Mouse (Mus musculus): ENCODE data around the gene Tmem184b. TPM values are rescaled to one million over a fixed set of nuclear protein-coding genes. Genes with fewer than 3 reads are reported as not detected.
A peak's percentile ranks its signal among the peaks of the same experiment; 100 is the strongest.

Gene Tmem184b
- total RNA-seq, 2 experiments from 2014 or later: 26.1 to 36.7 TPM

DNA sequence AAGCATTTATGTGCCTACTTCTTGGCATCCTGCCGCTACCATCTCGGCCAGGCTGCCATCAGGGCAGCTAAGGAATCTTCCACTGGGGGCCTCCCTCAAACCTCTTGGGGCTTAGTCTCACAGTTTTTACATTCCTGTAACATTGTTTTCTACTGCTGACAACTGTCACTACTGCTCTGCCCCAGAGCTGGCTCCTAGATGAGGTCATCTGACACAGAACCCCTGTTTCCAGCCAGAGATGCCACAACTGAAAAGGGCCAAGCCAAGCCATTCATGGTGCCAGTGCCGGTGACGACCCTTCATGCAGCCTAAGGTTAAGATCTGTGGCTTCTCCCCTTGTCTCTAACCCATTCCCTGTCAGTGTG is 79.6 kb downstream of the Tmem184b start:
- no peak for TF ChIP-seq CTCF (IDR thresholded peaks at IDR 0.05)
- Histone ChIP-seq H3K4me3 (no peak overlapping the region), H3K27ac (peak overlapping the region; percentile 82)
- no peak for DNase-seq
- intact Hi-C loops (cut with DNase I): loop anchor here (5.0 kb wide), 1 partner anchor 56 kb away; no protein-coding TSS in a partner anchor

- peak overlapping the region; percentile 82 for H3K27ac ChIP-seq
- no peak overlapping the region for H3K4me3 ChIP-seq
- intact Hi-C loops (cut with DNase I): loop anchor here (5.0 kb wide), 1 partner anchor 56 kb away; no protein-coding TSS in a partner anchor
- peak; percentile 79 for DNase-seq
- TF ChIP-seq CTCF (IDR thresholded peaks at IDR 0.05): no peak
These were observed 80.2 kb downstream of the Tmem184b start for GRCm38 (mm10) chr15:79322991-79323790.

DNA sequence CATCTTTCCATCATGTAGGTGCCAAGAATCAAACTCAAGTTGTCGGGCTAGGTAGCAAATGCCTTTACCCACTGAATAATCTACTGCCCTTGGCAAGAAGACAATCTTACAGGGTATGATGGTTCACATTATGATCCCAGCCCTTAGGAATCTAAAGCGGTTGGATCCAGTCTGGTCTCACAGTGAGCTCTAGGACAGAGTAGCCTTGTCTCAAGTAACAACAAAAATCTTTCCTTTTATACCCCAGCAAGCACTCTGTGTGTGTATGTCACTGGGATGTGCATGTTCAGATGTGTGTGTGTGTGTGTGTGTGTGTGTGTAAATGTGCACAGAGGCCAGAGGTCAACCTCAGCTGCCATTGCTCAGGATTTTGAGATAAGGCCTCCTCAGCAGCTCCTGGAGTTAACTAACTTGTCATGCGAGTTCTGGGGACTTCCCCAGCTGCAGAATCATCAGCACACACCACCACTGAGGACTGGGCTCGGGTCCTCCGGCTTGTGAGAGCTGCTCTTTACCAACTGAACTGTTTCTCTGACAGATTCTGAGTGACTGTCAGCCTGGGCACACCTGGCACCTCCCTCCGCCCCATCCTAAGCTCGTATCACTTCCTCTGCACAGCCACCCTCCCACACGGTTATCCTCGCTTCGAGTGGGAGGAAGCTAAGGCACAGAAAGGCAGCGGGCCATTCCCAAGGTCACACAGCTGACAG is 80.9 kb downstream of the Tmem184b start:
- TF ChIP-seq CTCF (IDR thresholded peaks at IDR 0.05): no peak
- peak overlapping the region; percentile 82 for H3K27ac ChIP-seq
- no peak overlapping the region for H3K4me3 ChIP-seq
- intact Hi-C loops (cut with DNase I): loop anchor here (5.0 kb wide), 1 partner anchor 55 kb away; no protein-coding TSS in a partner anchor
- DNase-seq: no peak

DNA sequence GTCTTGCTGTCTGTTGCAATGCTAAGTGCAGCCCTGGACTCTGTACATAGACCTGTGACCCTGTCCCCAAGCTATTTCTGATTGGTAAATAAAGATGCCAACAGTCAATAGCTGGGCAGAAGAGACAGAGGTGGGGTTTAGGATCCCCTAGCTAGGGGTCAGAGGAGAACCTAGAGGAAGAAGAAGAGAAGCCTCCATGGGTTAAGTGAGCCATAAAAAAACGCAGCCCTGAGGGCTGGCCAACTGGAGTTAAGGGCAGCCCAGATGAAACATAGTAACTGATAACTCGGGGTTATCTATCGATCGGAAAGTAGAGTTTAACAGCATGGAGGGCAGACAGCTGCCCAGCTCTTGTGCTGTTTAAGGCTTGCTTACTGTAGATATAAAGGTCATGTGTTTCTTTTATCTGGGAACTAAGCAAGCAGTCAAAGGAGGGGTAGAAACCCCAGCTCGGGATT is 81.6 kb downstream of the Tmem184b start:
- peak overlapping the region; percentile 48; the same call in 1 of the 2 replicates for H3K27ac ChIP-seq

GRCm38 (mm10) chr15:79313848-79314369 is 89.5 kb downstream of the Tmem184b start:
- DNase-seq: no peak
- intact Hi-C loops (cut with DNase I): no loop called here
- TF ChIP-seq CTCF (IDR thresholded peaks at IDR 0.05): no peak
- H3K4me3 ChIP-seq: no peak overlapping the region
- H3K27ac ChIP-seq: no peak overlapping the region

More for the DNA sequence above, 81.6 kb downstream of the Tmem184b start:
- DNase-seq: no peak
- TF ChIP-seq CTCF (IDR thresholded peaks at IDR 0.05): no peak
- H3K4me3 ChIP-seq: no peak overlapping the region
- intact Hi-C loops (cut with DNase I): loop anchor here (5.0 kb wide), 1 partner anchor 54 kb away; no protein-coding TSS in a partner anchor

Small RNA genes lying within 50 kb of the gene (microRNA-seq; reads per million reads assigned to microRNA genes)
- 5.8 reads per million for gene Mir1943

Other genes with a start within 250 kb of the Tmem184b start
- under 1 TPM; 0.71 to 0.81 TPM for gene Sox10, start 238.3 kb downstream of the Tmem184b start, total RNA-seq (2021)
- gene Pick1, start 174.4 kb downstream of the Tmem184b start, total RNA-seq (2021): 10 to 100 TPM; 33.6 to 35.0 TPM
- gene Gm49486, start 174.2 kb downstream of the Tmem184b start, total RNA-seq (2021): 1 to 10 TPM in 1 of 2 experiments, under 1 TPM in 1; 0.10 to 1.0 TPM
- under 1 TPM; 0.13 to 0.53 TPM for gene Slc16a8, start 148.8 kb downstream of the Tmem184b start, total RNA-seq (2021)
- gene Baiap2l2, start 118.0 kb downstream of the Tmem184b start, total RNA-seq (2021): 1 to 10 TPM; 3.1 to 3.2 TPM
- 10 to 100 TPM; 19.4 to 20.1 TPM for gene Pla2g6, start 75.2 kb downstream of the Tmem184b start, total RNA-seq (2021)
- 1 to 10 TPM; 4.0 to 8.8 TPM for gene Maff, start 56.9 kb downstream of the Tmem184b start, total RNA-seq (2021)
- 10 to 100 TPM; 41.8 to 61.4 TPM for gene Csnk1e, start 52.0 kb upstream of the Tmem184b start, total RNA-seq (2021)
- gene Kcnj4, start 101.7 kb upstream of the Tmem184b start, total RNA-seq (2021): under 1 TPM in 1 of 2 experiments, not detected in 1; 0.10 TPM
- 1 to 10 TPM; 1.9 to 3.7 TPM for gene Kdelr3, start 112.8 kb upstream of the Tmem184b start, total RNA-seq (2021)
- 10 to 100 TPM; 80.2 to 86.8 TPM for gene Ddx17, start 143.2 kb upstream of the Tmem184b start, total RNA-seq (2021)
- gene Dmc1, start 201.5 kb upstream of the Tmem184b start, total RNA-seq (2021): not detected

Measured in gastrocnemius, adult 2 months (tissue).